Mouse (Mus musculus) myocyte (in vitro differentiated cells): ENCODE measurements around the gene Lrrk1.

Experiments
- E2F4 ChIP-seq: IDR thresholded peaks from one replicate; pipeline ENCODE4 v1.6.1; 2011; ENCODE audit warnings: mild to moderate bottlenecking, control low read depth, moderate library complexity; ENCODE audit not compliant: insufficient read depth
- MAX ChIP-seq: IDR thresholded peaks from one replicate; pipeline ENCODE4 v1.6.1; 2011; ENCODE audit warnings: low read depth, mild to moderate bottlenecking, control low read depth
- MYOD1 ChIP-seq, 3 experiments: IDR thresholded peaks; one replicate each; pipeline ENCODE4 v1.6.1; 2011; ENCODE audit warnings: control low read depth in 2 of 3, low read depth in 2 of 3, mild to moderate bottlenecking in 2 of 3, moderate library complexity in 1 of 3; ENCODE audit not compliant: insufficient read length in 2 of 3, control insufficient read depth in 1 of 3
- MYOG ChIP-seq, 3 experiments: IDR thresholded peaks; one replicate each; pipeline ENCODE4 v1.6.1; 2011; ENCODE audit warnings: control low read depth in 2 of 3, low read depth in 2 of 3, mild to moderate bottlenecking in 2 of 3; ENCODE audit not compliant: insufficient read length in 2 of 3, control insufficient read depth in 1 of 3, insufficient read depth in 1 of 3
- POLR2A ChIP-seq: IDR thresholded peaks from one replicate; pipeline ENCODE4 v1.6.1; 2011; ENCODE audit warnings: low read depth, mild to moderate bottlenecking, control low read depth, moderate library complexity; ENCODE audit not compliant: insufficient read length
- POLR2AphosphoS2 ChIP-seq: IDR thresholded peaks from one replicate; pipeline ENCODE4 v1.6.1; 2011; ENCODE audit warnings: low read depth, control low read depth; ENCODE audit not compliant: insufficient read length
- REST ChIP-seq: IDR thresholded peaks from one replicate; pipeline ENCODE4 v1.6.1; 2011; ENCODE audit warnings: mild to moderate bottlenecking, control low read depth, moderate library complexity; ENCODE audit not compliant: insufficient read depth, insufficient read length
- SRF ChIP-seq: IDR thresholded peaks from one replicate; pipeline ENCODE4 v1.6.1; 2011; ENCODE audit warnings: low read depth; ENCODE audit not compliant: control insufficient read depth, insufficient read length
- TCF12 ChIP-seq: IDR thresholded peaks from one replicate; pipeline ENCODE4 v1.6.1; 2011; ENCODE audit warnings: mild to moderate bottlenecking, control low read depth; ENCODE audit not compliant: poor library complexity, insufficient read depth, severe bottlenecking
- TCF3 ChIP-seq: IDR thresholded peaks from one replicate; pipeline ENCODE4 v1.6.1; 2011; ENCODE audit warnings: low read depth, control low read depth; ENCODE audit not compliant: insufficient read length
- USF1 ChIP-seq: IDR thresholded peaks from one replicate; pipeline ENCODE4 v1.6.1; 2011; ENCODE audit warnings: low read depth, mild to moderate bottlenecking, control low read depth, moderate library complexity

GRCm38 (mm10) chr7:66384213-66384612, 3.9 kb downstream of the Lrrk1 start:
- TF ChIP-seq POLR2A (no peak), MAX (no peak), E2F4 (no peak), POLR2AphosphoS2 (no peak), USF1 (no peak), MYOG (IDR thresholded peaks at IDR 0.05; ENCODE audit: control insufficient read depth in 1 of 3, insufficient read depth in 1 of 3, insufficient read length in 2 of 3, low read depth in 2 of 3) (no peak), TCF12 (no peak), MYOD1 (IDR thresholded peaks at IDR 0.05; ENCODE audit: control insufficient read depth in 1 of 3, insufficient read length in 2 of 3, low read depth in 2 of 3) (no peak), REST (no peak), TCF3 (no peak), SRF (no peak)
